Mouse (Mus musculus) embryo, embryonic 10.5 days (tissue): ENCODE results near the gene Zswim1.
"Not testable (repeated sequence)": the region's sequence is repeated elsewhere in the genome, so short reads cannot be mapped to it uniquely, and the experiment has no call there.

Source experiments
- DNase-seq: peaks from one replicate; pipeline ENCODE4 v3.0.0-alpha.2; 2015; ENCODE audit warnings: low spot score

Zswim1 gene

DNA sequence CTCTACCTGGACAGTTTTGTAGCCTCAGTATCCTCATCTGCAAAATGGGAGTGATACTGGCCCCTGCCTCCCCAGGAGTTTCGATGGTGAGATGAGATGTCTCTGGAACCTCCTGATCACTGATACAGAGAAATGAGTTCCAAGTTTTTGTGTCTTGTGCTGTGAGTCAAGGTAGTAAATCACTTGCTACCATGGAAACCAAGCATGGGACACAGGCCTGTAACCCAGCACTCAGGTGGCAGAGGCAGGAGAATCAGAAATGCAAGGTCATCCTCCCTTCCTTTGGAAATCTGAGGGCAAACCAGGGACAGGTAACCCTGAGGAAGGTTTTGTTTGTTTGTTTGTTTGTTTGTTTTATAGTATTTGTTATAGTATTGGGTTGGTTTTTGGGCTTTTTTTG is 6.6 kb downstream of the Zswim1 start:
- no peak for DNase-seq

DNA sequence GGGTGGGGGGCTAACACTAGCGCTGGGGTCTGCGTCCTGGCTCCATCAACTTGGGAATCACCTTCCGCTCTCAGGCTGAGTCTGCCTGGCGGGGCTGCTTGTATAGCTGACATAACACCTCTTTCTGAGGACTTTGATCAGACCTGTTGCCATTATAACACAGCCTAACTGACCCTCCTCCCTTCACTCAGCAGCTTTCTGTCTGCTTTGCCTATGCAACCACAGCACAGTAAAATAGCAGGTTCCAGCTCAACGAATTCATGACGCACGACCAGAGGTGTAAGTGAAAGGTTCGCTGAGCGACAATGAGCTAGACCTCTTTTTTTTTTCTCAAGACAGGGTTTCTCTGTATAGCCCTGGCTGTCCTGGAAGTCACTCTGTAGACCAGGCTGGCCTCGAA is 8.5 kb downstream of the Zswim1 start:
- no peak for DNase-seq

GRCm38 (mm10) chr2:164832032-164832747 is 9.7 kb downstream of the Zswim1 start:
- no peak for DNase-seq

DNA sequence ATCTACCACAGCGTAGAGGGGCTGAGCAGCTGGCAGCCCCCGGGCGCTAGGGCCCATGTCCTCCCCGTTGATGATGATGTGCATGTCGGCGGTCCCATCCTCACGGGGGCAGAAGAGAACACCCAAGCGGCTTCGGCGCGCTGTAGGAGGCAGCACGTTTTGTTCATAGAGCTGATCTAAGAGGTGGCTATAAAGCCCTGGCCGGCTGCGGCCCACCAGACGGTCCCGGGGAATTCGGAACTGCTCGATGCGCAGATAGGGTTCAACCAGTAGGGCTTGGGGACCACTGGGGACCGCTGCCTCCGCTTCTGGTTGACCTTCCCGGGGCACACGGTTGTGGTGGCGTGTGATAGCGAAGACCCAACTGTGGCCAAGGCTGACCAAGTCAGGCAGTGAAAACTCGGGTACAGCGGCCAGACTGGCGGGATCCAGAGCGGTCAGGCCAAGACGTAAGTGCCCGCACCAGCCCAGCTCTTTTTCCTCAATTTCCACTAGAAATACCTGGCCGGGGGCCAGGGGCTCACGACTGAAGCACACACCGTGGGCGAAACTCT is 10.3 kb downstream of the Zswim1 start, which contains the start of gene Ctsa:
Ctsa (plus strand) TSS at position 126 of the 554 bp plus-strand sequence.
- DNase-seq = peak; percentile 83

DNA sequence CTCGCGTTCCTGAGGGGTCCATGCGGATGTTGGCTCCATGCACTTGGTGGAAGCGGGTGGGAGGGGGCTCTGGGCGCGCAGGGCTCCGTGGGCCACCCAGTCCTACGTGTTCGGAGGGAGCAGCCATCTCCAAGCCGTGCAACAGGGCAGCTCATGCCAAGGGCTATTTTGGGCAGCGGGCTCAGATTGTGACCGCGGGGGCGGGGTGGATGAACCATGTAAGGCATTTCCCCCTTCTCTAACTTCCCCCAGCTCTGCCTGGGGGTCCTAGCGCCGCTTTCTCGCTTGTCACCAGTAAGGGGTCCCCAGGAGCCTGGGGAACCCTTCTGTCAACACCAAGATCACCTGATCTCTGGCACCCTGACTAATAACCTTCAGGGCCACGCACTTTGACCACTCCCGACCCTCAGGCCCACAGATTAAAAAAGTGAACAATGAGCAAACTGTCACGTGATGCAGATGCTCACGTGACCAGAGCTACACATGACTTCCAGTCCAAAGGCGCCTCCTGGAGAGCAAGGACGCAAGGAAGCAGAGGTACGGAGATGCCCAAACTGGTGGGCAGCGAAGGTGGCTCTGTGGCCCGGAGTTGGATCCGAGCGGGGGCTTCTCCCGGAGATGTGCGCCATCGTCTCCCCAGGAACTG is 11.0 kb downstream of the Zswim1 start, which contains the start of gene Neurl2:
Neurl2 (minus strand) TSS at position 143 of the 646 bp plus-strand sequence.
- DNase-seq = peak; percentile 98

GRCm38 (mm10) chr2:164834531-164834930 is 12.0 kb downstream of the Zswim1 start:
- no peak for DNase-seq

DNA sequence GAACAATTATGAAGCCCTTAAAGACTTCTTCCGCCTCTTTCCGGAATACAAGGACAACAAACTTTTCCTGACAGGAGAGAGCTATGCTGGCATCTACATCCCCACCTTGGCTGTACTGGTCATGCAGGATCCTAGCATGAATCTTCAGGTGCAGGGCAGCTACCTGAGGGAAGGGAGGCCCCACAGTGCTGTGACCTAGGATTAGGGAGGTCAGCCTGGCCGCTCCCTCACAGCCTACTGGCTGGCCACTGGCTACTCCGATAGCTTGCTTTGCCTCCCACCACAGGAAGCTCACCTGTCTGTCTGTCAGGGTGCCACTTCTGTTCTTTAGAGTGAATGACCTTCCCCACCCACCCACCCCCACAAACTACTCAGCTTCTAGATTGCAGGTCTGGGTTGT is 12.7 kb downstream of the Zswim1 start:
- DNase-seq = no peak

- DNase-seq = no peak
Measured at GRCm38 (mm10) chr2:164845782-164846181, 23.3 kb downstream of the Zswim1 start.

GRCm38 (mm10) chr2:164850061-164850460 is 27.6 kb downstream of the Zswim1 start:
- no peak for DNase-seq

DNA sequence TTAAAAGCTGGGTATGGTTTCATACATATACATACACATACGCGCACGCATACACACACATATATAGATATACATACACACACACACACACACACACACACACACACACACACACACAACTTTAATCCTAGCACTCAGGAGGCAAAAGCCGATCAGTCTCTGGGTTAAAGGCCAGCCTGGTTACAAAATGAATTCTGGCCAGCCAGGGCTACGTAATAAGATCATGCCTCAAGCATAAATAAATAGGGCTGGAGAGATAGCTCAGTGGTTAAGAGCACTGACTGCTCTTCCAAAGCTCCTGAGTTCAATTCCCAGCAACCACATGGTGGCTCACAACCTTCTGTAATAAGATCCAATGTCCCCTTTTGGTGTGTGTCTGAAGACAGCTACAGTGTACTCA is 33.1 kb downstream of the Zswim1 start:
- peak; percentile 11 for DNase-seq

- no peak for DNase-seq
Measured at GRCm38 (mm10) chr2:164856309-164857100, 34.0 kb downstream of the Zswim1 start.

DNA sequence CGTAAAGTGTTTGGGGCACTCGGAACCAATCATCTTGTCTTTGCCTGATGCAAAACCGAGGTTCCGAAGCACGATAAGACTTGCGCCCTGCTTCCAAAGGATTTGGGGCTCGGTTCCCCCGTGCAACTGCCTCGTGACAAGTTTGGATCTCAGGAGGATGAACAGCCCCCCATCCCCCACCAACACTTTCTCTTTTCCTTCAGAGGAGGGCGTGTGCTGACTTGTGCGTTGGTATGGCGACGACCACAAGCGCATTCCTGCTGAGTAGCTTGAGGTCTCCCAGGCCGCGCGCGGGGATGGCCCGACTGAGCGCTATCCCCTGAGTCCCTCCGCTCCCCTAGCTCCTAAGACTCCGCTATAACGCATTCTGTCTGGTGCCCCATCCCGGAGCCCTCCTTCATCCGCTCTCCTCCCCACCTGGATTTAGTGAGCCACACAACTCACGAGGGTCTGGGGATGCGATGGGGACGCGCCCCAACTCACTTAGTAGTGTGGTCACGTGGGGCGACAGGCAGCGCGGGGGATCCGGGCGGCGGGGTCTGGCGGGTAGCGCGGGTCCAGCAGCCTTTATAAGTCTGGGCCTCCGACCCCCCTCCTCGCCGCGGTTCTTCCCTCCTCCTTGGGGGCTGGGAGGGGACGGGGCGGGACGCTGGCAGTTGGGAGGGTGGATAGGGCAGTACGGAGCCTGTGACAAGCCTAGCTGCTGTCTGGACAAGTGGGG is 34.8 kb downstream of the Zswim1 start, which contains the start of gene Pltp:
Pltp (minus strand) TSS at position 611 of the 721 bp plus-strand sequence.
- peak; percentile 84 for DNase-seq

GRCm38 (mm10) chr2:164857842-164858553 is 35.5 kb downstream of the Zswim1 start:
- DNase-seq = peak; percentile 66

DNA sequence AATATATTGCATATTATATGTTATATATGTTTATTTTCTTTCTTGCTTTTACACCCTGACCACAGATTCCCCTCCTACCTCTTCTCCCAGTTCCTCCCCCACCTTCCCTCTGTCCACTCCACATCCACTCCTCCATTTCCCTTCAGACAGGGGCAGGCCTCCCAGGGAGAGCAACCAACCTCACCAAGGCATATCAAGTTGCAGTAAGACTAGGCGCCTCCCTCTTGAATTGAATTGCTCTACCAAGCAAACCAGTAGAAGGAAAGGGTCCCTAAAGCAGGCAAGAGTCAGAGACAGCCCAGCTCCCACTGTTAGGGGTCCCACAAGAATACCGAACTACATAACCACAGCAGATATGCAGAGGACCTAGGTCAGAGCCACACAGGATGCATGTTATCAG is 36.7 kb downstream of the Zswim1 start:
- DNase-seq = no peak

DNA sequence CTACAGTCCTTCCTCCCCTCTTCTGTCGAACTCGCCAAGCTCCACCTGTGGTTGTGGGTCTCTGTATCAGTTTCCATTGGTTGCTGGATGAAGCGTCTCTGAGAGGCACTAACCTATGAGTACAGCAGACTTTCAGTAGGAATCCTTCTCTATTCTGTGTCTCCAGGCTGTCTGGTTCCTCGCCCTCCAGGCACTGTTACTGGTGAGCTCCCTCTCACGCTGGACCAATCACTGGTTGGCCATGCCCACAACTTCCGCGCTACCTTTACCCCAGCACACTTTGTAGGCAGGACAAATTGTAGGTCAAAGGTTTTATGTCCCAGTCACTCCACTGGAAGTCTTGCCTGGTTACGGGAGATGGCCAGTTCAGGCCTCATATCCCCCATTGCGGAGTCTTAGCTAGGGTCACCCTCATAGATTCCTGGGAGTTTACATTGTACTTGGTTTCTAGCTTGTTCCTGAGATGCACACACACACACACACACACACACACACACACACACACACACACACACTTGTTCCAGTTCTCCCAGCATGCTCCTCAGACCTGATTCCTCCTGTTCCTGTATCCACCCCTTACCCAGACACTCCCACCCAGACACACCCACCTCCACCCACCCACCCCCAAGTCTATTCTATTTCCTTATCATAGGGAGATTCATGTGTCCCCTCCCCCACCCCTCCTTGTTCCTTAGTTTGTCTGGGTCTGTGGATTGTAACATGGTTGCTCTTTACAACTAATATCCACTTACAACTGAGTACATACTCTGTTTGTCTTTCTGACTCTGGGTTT is 37.4 kb downstream of the Zswim1 start:
- DNase-seq = no peak

DNA sequence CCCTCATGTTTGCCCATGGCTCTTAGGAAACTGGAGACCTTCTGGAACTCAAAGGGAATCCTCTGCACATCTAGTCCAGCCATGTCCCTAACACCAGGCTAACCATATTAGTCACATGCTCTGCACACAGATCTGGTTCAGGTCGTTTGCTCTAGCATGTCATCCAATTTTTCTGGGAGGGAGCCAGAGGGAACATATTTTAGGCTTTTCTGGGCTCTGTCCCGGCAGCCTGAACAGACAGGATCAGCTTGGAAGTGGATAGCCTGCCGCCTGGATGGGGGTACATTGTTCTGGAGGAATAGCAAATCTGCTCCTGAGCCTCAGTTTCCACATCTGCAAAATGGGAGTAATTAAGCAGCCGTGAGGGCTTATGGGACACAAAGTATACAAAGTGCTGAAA is 38.6 kb downstream of the Zswim1 start:
- DNase-seq = no peak

DNA sequence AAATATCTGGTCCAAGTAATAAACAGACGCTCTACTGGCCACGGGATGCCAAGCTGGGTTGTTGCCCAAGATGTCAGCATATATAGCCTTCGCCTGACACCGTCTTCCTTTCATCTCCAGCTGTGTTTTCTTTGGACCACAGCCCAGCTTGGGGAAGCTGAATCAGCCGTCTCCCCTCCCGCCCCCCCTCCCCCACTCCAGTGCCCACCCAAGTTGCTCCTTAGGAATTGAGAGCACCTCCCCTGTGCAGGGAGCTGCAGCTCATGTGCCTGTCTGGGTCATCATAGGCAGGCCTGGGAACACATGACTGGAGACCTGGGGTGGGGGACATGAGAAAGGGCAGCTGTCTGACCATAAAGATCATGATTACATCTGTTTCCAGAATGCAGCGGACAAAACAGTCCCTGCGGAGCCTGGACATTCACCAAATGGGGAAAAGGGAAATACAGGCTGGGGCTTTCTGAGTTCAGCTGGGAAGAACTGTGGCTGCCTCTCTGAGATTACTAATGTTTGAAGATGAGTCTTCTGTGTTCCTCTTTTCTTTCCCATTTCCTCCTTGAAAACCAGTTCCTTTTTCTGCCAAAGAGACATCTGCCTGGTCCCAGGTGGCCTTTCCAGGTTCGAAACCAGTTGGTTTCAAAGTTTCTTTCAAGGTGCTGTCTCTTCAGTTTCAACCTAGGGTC is 39.8 kb downstream of the Zswim1 start:
- peak; percentile 65 for DNase-seq

DNA sequence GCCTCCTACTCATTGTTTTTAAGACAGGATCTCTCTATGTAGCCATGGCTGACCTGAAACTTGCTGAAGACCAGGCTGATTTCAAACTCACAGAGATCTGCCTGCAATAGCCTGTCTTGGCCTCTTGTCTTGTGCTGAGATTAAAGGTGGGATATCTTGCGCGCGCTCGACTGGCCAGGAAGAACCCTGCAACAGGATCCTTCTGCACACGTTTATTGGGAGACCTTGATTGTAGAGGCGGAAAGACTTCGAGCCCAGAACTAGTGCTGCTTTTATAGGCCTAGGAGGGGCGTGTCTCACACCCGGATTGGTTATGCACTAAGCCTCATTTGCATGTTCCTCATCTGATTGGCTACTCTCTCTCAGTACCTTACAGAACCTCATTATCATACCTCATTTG is 40.9 kb downstream of the Zswim1 start:
- DNase-seq = not testable (repeated sequence)

DNA sequence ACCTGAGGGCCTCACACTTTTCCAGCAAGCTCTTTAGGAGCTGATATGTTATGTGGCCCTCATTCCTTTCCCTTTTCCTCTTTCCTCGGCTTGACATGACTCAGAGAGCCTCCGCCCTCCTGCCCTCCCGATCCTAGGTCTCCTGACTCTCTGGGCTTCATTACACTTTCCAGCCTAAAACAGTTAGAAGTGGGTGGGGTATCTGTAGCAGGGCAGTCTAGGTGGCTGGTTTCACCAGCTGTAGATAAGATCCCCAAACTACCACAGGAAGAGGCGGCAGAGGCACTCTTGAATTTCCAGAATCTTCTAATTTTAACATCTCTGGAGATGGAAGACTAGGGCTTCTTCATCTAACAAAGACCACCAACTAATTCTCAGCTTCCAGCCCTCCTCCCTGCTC is 42.1 kb downstream of the Zswim1 start:
- no peak for DNase-seq
